Mouse (Mus musculus): ENCODE results near the gene Abcb8.

Gene Abcb8

GRCm38 (mm10) chr5:24399686-24400085 lies 6.2 kb downstream of the Abcb8 start:
- DNase-seq: no peak

- DNase-seq: no peak
These were observed 6.9 kb downstream of the Abcb8 start for GRCm38 (mm10) chr5:24400362-24400761.

DNA sequence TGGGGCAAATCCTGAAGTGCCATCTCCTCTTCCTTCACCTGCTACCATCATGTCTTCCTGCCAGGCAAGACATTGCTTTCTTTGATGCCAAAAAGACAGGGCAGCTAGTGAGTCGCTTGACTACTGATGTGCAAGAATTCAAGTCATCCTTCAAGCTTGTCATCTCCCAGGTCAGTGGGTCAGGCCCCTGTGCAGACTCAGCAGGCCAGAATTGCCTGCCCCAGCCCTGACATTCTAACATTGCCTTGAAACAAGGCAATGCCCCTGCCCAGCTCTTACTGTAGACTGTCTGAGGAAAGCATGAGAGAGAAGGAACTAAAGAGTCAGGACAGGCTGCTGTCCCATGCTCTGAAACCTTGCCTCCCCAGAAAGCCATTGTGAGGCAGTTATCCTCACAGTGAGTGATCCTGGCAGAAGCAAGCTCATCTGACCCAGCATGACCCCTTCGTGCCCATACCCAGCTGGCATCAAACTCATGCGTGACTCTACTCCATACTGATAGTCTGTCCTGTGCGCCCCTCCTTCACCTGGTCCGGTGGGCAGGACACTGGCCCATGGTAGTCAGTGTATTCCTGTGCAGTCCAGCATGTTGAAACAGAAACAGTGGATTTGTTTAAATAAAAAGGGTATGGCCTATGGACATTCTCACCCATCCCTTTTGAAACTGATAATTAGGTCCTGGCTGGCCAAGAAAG lies 7.6 kb downstream of the Abcb8 start:
- no peak for DNase-seq

DNA sequence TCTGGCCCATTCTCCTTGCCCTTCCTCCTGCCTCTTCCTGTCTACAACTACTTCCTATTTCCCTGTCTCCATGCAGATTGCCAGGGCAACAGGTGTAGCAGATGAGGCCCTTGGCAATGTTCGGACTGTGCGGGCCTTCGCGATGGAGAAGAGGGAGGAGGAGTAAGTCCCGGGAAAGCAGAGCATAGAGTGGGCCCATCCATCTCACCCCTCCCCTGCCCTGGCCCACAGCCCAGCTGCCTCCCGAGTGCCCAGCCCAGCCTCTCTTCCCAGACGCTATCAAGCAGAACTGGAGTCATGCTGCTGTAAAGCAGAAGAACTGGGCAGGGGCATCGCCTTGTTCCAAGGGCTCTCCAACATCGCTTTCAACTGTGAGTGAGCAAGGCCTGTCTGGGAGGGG lies 8.5 kb downstream of the Abcb8 start:
- no peak for DNase-seq

- DNase-seq: no peak
These were observed 11.3 kb downstream of the Abcb8 start for GRCm38 (mm10) chr5:24404594-24405360.

- no peak for DNase-seq
These were observed 12.0 kb downstream of the Abcb8 start for GRCm38 (mm10) chr5:24405389-24405876.

DNA sequence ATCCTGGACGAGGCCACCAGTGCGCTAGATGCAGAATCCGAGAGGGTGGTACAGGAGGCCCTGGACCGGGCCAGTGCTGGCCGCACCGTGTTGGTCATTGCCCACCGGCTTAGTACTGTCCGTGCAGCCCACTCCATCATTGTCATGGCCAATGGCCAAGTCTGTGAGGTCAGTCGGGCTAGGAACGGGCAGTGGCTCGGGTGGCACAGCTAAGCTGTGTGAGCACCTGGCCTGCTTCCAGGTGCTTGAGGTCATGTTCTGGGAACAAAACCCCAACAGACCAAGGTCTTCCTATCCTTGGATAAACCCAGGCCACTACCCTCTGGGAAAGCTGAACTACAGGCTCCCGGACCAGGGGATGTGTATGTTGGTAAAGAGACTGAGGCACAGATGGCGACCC lies 15.2 kb downstream of the Abcb8 start:
- DNase-seq: no peak

DNA sequence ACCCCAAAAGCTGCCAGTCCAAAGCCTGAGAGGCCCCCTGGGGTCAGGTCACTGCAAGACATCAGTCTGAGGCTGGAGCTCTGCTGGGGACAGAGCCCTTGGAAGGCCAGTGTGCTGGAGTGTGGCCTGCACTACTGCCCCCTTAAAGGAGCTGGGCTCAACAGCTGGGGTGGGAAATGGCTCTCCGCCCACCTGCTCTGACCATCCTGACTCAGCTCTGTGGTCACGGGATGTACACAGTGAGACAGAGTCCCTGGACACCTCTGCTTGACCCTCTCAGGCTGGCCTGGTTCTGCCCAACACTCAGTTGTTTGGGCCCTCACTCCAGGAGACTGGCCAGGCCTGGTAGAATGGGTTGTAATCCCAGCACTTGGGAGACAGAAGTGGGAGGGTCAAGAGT lies 16.0 kb downstream of the Abcb8 start:
- no peak for DNase-seq

GRCm38 (mm10) chr5:24412063-24412462 lies 18.6 kb downstream of the Abcb8 start:
- no peak for DNase-seq

DNA sequence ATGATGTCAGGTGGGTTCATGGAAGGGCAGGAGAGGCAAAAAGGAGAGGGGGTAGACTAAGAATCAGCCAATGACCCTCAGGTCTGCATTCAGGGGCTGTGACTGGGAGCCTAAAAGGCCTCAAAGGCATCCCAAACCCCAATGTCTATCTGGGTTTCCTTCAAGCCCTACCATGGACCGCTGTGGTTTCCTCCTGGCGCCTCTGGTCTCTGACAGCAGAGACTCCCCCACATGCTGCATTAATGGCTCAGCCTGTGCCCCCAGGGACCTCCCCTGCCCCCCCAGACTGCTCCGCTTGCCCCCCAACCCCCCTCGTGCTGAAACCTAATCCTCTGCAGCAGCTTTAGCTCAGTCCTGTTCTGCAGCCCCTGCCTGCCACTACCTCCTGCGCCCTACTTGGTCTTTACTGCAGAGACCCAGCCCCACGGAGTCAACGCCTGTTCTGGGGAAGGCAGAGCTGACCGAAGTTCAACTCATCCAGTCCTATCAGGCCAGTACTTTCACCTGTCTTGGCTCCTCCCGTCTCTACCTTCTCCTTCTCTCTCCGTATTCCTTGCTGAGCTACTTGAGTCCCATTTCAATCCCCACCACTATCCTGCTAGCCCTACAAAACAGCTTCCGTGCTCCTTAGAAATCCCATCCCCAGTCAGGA lies 19.7 kb downstream of the Abcb8 start, which contains the start of gene Asic3:
Gene Asic3 (plus strand): TSS at position 351 of the 652 bp plus-strand sequence.
- DNase-seq: no peak

GRCm38 (mm10) chr5:24413938-24414337 lies 20.5 kb downstream of the Abcb8 start:
- no peak for DNase-seq

DNA sequence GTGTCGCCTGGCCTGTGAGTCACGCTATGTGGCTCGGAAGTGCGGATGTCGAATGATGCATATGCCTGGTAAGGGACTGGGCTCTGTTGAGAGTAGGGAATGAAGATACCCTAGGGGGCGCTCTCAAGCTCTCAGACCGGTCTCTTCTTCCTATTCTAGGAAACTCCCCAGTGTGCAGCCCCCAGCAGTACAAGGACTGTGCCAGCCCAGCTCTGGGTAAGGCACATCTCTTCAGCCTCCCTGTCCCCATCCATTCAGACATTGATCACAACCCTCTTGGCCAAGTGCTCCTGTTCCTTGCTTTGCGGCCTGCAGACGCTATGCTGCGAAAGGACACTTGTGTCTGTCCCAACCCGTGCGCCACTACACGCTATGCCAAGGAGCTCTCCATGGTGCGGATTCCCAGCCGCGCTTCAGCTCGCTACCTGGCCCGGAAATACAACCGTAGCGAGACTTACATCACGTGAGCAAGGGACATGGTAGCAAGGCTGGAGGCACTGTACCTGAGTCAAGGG lies 22.8 kb downstream of the Abcb8 start:
- DNase-seq: peak; percentile 84

DNA sequence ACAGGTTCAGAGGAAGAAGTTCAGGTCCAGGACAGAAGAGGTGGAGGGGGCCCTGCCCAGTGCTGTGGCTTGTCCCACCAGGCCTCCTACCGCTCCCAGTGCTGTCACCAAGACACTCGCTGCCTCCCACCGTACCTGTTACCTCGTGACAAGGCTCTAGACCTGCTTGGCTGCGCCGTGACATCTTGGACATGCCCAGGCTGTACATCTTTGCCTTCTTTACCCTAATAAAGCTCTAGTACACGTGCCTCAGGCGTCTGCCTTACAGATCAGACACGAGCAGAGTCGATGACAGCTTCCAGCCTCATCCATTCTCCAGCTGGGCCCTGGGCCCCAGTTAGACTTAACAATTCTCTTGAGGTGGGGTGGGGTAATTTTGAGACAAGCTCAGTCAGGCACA lies 24.1 kb downstream of the Abcb8 start:
- DNase-seq: no peak

DNA sequence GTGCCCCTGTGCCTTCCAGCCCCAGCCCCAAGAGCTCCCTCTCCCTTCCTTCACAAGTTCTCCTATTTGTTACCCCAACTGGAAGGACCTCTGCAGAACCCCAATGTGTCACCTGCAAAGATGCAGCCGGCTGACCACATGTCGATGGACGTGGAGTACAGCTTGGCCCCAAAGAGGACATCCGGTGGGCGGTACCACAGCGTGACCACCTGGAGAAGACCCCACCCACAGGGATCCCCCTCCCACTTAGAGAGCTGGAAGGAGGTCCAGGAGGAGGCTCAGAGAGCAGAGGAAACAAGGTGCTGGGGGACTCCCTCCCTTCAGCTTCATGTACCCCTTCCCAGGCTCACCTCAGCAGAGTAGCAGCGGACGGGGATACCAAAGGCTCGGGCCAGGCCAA lies 26.9 kb downstream of the Abcb8 start:
- no peak for DNase-seq

GRCm38 (mm10) chr5:24423129-24424003 lies 29.9 kb downstream of the Abcb8 start, which contains the start of the genes Cdk5 and Slc4a2:
TSS of gene Cdk5 (minus strand) at chr5:24423530.
TSS of gene Slc4a2 (plus strand) at chr5:24423837.
- peak; percentile 99 for DNase-seq

DNA sequence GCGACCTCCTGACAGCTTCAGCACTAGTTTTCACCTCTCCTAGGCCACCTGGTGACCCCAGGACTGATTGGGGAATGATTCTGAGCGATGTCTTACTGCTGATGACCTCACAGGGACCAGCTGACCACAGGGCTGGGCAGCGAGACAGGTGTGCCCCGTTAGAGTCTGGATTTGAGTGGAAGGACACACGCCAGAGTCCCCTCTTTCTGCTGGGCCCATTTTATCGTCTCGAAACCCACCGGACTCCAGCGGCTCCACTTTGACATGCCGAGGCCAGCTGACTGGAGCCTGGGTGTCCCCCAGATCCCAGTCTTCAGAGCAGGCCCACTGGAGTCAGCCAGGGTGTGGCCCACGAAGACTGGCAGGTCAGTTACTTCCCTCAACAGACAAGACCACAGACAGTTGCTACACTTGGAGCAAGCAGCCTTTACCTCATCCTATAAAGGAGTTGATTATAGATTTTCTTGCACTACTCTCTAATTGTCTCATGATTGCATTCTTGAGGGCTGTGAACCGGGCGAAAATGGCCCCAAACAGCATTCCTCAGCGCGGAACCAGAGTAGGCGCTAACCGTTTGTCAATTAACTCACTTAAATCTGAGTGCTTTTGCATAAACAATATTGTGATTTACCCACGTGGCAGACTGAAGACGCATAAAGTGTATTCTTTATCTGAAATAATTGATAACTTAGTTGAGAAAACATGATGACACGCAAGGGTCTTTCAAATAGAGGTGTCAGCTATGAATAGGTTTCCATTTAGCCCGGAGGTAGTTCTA lies 30.7 kb downstream of the Abcb8 start:
- no peak for DNase-seq

DNA sequence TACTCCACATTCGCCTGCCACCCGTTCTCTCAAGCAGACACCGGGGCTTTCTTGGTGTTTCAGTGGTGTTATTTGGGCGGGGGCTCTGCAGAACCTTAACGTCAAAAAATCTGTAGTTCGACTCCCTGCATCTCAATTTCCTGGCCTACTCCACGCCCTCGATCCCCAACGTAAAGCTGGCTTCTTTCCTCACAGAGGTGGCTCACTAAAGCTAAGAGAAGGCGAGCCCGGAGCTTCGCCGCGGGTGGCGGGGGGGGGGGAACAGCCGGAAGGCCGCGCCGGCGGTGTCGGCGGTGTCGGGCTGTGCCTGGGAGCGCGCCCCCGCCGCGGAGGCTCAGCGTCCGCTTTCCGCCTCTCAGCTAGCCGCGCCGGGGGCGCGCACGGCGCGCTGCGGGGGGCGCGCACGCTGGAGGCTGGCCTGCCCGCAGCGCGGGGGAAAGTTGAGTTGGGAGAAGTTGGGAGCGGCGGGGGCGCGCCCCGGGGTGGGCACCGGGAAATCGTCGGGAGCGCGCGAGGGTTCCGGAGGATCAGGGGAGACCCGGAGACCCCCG lies 31.5 kb downstream of the Abcb8 start:
- peak; percentile 91 for DNase-seq

DNA sequence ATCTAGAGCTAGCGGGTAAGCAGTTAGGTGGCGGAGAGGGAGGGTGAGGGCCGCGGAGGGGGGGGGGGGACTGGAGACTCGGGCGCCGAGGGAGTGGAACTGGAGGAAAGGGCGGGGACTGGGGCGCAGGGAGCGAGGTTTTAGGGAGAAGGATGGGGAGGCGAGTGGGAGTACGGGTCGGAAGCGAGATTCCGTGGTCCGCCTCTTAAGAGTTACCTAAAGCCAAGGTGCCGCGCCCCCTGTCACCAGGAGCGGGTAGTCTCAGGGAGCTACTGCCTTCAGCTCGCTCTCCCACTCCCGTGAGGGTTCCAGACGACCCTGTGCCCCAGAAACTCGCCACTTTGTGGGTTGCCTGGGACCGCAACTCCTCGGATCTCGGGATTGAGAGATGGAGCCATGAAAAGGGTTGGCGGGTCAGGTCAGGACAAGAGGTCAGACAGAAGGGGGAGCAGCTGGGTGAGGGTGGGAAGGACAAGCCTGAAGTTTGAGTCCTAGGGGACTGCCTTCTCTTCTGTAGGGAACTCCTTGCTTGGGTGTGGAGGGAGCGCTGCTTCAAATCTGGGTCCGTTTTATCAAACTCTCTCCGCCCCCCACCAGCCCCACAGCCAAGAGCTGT lies 32.1 kb downstream of the Abcb8 start:
- DNase-seq: peak; percentile 83

GRCm38 (mm10) chr5:24426037-24426432 lies 32.6 kb downstream of the Abcb8 start:
- peak; percentile 51 for DNase-seq

GRCm38 (mm10) chr5:24426556-24427284 lies 33.3 kb downstream of the Abcb8 start:
- DNase-seq: no peak

All from thymus, postnatal 14 days (tissue).